Mouse (Mus musculus) megakaryocyte, adult 5-6 weeks (primary cell): ENCODE measurements around the gene Lhx1. TPM values are rescaled to one million over a fixed set of nuclear protein-coding genes. Genes with fewer than 3 reads are reported as not detected.

Source experiments
- ATAC-seq: 2 replicates; pipeline ENCODE4 v1.8.0; 2016; ENCODE audit warnings: mild to moderate bottlenecking, inconsistent platforms; ENCODE audit not compliant: poor library complexity, severe bottlenecking
- total RNA-seq, 2 experiments: library from RNA; stranded (forward) in 1 of 2; stranded (reverse) in 1 of 2; fragments of 153-499, 151-499 nt in 1 of 2; fragments of 221-1000, 200-1000 nt in 1 of 2; gene quantifications; 2 replicates each; pipeline versions ENCODE4 v1.2.3 to v1.2.4; 2015 to 2017

The Lhx1 gene
- total RNA-seq, 2 experiments from 2014 or later, result 0.31 TPM; not detected in 1

- ATAC-seq, result no peak
Measured at GRCm38 (mm10) chr11:84526976-84527860, 1.9 kb upstream of the Lhx1 start.

GRCm38 (mm10) chr11:84526451-84526850, 1.1 kb upstream of the Lhx1 start:
- no peak for ATAC-seq

DNA sequence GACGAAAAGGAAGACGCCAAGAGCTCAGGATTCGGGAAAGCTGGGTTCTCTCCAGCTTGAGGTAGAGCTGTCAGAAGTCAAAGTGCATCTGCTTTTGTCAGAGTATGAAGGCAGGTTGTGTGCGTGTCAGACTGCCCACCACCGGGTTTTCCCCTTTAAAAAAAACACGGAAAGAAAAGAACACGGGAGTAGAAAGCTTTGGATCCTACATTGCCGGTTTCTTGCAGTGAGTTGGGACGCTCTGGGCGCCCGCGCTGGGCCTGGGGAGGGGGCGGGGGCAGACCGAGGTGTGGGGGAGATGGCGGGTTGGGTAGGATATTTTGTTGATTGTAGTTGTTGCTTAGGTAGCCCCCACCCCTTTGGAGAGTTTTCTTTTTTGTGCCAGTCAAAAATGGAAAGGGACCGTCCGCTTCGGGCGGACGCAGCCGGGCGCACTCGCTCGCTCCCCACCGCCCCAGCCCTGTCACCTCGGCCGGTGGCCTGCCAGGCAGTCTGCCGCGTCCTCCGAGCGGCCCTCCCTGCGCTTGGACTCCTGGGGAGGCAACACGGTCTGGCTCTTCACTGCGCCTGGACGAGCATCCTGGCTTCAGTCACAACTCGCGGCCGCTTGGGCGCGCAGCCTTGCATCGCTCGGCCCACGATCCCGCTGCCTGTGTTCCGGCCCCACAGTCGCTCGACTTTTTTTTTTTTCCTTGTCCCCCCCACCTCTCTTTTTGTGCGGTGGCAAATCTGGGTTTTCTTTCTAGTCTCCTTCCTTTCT, 644 bp downstream of the Lhx1 start:
- ATAC-seq, result no peak

GRCm38 (mm10) chr11:84523841-84524510, 1.4 kb downstream of the Lhx1 start:
- 0 out of 2 replicates have a peak, but pooled peaks have one; percentile 7 for ATAC-seq

DNA sequence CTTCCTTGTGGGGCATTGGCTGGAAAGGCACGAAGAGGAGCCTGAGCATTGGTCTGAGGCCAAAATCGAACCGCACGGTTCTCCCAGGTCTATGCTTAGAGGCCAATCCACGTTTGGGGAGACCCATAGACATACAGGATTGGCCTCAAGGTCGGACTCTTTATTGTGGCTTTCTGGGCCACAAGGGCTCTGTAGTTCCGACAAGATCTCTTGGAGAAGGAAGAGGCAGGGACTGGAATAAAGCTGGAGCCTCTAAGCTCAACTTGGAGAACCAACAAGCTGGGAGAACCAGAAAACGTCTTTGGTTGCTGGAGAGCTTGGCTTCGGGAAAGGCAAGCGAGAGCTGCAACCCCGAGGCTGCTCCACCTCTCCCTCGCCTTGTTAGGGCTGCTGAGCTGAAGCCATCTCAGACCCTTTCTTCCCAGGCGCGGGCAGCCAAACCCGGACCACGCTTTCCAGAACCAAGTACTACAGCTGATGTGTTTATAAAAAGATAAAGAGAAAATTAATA, 2.0 kb downstream of the Lhx1 start:
- no peak for ATAC-seq

DNA sequence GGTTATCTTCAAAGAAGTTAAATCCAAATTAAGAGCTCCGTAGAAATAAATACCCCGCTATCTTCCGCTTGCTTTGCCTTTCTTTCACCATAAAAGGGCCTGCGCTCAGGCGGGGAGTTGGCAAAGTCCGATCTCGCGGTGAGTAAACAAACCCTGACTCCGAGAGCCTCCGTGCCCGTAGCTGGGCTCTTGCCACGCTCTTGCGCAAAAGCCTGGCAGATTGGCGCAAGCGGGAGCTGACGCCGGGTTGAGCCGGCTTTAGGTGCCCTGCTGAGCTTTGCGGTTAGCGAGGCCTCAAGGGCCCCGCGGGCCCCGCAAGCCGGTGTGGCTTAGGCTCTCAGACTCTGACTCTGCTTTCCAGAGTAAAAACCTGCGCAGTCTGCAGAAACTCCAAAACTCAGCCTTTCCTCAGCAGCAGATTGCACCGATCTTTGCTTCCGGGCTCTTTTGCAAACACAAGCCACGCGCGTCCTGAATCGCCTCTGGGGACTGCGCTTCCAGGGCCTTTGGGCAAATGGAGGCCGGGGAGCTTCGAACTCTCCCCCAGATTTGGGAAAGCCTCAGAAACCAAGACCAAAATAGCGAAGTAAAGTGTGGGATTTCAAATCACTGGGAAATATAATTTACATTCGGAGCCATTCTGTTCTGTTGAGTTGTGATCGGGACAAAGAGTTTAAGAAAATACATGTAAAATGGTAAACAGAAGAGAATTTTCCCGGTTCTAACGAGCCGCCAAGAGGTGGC, 2.6 kb downstream of the Lhx1 start:
- peak; percentile 79 for ATAC-seq

DNA sequence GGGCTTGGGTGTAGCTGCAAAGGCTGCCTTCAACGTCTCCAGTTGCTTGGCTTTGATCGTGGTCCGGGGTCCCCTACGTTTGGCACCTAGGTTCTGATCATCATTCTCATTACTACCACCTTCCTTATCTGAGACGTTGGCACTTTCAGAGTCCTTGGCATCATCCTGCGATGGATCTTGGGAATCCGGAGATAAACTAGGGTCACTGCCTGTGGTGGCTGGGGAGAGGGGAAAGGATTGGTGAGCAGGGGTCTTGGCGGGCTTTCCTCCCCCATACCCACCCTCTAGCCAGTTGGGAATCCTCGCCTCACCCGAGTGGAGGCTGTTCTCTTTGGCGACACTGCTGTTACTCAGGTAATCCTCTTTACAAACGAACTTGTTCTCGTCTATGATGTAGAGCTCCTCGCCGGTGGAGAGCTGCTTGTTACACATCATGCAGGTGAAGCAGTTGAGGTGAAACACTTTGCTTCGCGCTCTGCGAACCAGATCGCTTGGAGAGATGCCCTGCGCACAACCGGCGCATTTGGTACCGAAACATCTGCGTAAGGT, 3.5 kb downstream of the Lhx1 start:
- no peak for ATAC-seq

GRCm38 (mm10) chr11:84521071-84521390, 4.3 kb downstream of the Lhx1 start:
- ATAC-seq, result no peak

DNA sequence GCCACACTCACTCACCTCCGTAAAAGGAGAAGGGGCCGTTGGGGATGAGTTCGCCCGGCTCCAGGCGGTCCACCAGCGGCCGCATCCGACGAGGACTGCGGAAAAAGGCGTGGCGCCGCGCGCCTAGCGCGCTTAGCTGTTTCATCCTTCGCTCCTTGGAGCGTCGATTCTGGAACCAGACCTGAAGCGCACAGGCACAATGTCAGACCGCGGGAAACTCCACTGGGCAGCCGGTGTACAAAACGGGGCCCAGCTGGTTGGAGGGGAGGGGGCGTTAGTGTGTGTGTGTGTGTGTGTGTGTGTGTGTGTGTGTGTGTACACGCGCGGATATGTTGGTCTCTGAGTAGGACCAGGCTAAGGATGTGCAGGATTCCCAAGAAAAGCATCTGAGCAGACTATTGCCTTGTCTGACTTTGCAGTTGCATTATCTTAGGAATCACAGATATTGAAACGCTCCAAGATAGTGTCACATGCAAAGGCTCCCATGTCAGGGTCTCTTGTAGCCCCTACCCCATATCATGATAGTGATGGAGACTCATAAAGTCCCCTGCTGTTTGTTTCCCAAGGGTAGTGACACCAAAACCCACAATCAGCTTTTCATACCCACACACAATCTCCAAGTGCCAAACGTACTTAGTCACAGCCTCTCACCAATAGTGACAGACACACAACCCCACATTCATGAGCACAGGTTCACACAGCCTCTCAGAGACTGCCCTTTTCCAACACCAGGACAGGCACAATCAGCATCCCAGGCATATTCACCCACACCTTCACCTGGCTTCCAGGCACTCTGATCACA, 4.9 kb downstream of the Lhx1 start:
- ATAC-seq, result no peak

DNA sequence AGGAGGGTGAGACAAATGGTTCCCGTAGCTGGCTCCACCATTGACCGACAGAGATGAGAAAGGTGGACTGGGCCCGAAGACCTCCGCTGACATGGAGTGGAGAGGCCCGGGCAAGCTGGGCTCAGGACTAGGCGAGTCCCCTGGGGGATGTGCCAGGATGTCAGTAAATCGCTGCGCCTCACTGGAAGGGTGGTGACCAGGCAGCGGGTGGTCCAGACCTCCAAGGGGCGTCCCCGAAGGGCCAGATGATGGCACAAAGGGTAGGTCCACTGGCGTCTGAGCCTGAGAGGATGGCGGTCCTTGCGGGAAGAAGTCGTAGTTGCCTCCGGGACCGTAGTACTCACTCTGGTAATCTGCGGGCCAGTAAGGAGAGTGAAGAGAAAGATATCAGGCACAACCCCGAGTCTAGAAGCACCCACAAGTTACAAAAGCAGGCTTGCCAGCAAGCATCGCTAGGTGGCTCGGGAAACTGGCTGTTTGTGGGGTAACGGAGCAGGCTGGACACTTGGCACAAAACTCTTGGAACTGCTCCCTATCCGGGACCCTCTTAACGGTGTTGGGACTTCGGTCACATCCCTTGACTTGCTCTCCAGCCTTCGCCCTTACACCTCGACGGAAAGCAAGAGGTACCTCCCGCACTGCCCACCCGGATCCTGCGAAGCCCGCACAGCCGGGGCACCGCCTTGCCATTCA, 5.6 kb downstream of the Lhx1 start:
- ATAC-seq, result no peak

DNA sequence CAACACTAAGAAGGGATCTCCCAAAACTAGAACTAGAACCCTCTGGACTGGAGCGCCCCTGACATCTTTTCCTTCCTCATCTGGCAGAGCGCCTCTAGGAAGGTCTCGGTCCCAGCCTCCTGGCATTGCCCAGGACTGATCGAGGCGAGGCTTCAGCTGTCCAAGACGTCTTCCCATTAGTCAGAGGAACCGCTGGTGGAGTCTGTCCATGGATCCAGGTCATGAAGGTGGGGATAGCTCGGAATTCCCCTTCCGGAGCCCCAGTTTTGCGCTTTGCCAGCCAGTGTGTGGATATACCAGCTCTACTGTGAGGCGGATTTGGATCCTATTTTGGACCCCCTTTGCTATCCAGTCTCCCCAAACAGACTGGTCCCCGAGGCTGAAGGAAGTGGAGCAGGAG, 6.3 kb downstream of the Lhx1 start:
- no peak for ATAC-seq

DNA sequence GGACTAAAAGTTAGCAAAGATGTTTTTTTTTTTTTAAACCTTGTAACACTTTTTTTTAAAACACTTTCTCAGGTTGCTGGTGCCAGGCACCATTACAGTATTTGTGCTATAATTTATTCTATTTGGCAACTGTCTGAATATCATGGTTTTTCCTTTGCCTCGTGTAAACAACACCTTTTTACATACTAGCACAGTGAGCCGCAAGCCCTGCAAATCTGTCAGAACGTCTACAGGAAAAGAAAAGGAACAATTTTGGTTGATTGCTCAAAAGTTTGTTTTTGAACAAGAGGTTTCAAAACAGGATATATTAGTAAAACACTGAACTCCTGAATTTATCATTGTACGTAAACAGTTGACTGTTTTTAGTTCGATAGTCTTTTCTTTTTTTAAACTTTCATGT, 7.1 kb downstream of the Lhx1 start:
- ATAC-seq, result no peak

DNA sequence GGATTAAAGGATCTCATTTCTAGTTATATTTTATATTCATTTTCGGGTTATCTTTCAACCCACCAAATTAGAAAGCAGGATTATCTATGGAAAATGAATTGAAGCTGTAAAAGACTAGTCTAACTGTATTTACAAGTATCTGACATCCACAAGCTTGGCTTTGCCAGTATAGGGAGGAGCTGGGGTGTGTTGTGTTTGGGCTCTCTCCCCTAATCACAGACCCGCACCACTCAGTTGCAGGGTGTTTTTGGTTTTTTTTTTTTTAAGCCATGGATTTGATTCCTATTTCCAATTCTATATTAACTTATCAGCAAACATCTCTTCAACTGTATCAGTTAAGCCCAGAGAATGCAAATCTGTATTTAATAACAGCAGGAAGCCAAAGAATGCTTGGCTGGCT, 7.9 kb downstream of the Lhx1 start:
- ATAC-seq, result no peak

DNA sequence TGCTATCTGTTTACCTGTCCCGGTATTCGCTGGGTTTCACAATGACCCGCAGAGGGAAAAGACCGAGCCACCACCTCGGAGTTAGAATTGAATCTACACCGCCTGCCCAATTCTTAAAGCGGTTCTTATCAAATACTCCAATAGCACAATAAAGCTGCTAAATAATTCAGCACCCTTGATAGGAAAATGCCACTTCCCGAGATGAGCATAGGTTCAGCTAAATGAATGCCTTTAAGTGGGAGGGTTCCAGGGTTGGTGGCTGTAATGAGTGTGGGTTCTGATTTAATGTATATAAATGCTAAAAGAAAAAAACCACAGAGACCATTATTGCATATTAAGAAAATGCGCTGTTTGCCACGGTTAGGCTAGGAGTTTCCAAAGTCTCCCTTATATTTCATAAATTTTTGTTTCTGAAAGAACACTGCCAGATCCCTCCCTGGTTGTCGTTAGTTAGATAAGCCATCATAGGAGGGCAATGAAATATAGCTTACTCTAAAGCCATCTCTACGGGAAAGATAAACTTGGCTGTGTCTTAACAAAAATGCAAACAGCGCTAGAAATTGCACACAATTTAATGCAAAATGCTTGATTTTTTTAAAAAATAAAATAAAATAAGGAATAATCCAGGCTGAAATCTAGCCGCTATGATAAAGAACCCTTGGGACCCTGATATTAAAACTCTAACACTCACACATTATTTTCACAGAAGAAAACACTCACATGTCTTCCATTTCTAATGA, 8.7 kb downstream of the Lhx1 start:
- ATAC-seq, result no peak

- ATAC-seq, result peak; percentile 98
Measured at GRCm38 (mm10) chr11:84513171-84514116, 11.9 kb downstream of the Lhx1 start, which contains the start of gene Aatf. Gene Aatf, minus strand, starts transcription at chr11:84513522.

DNA sequence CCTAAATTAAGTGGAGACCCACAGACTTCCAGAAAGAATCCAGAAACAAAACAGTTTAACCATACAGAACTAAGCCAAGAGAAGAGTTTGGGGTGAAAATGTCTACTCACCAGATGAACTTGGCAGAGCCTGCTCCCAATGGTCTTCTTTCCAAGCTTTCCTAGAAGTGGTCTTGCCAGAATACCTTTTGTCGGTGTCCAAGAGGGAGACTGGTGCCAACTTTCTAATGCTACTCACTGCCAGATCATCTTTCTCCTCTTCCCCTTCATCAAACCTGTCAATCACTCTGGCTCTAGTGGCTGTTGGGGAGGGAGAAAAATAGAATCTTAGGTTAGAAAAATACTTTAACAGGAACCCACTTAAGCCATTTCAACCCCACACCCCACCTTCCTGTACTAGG, 13.3 kb downstream of the Lhx1 start:
- ATAC-seq, result no peak

GRCm38 (mm10) chr11:84504296-84504695, 21.0 kb downstream of the Lhx1 start:
- ATAC-seq, result no peak
